Mouse (Mus musculus) cerebellum, adult 2 months (tissue): ENCODE results near the gene March11. TPM values are rescaled to one million over a fixed set of nuclear protein-coding genes. Genes with fewer than 3 reads are reported as not detected.

Experiments
- DNase-seq, 2 experiments: peaks; one replicate each; pipeline ENCODE4 v3.0.0; 2021
- H3K27ac ChIP-seq: fragments of 200-500 bp; 2 replicates; pipeline ENCODE4 v1.5.1; 2012; ENCODE audit warnings: low read length, control low read depth, inconsistent platforms; ENCODE audit not compliant: insufficient read depth
- H3K27me3 ChIP-seq: fragments of 200-500 bp; 2 replicates; pipeline ENCODE4 v1.6.1; 2012; ENCODE audit warnings: inconsistent platforms, mild to moderate bottlenecking, low read length, moderate library complexity; ENCODE audit not compliant: control insufficient read depth, insufficient read depth
- H3K4me1 ChIP-seq: fragments of 200-500 bp; 2 replicates; pipeline ENCODE4 v1.6.1; 2011; ENCODE audit warnings: low read length; ENCODE audit not compliant: control insufficient read depth, insufficient read depth
- H3K4me3 ChIP-seq: fragments of 200-500 bp; replicated peaks from 2 replicates; pipeline ENCODE3; 2011; ENCODE audit warnings: mild to moderate bottlenecking, low read depth, low read length, control low read depth; ENCODE audit not compliant: insufficient read depth
- CTCF ChIP-seq: fragments of 200-500 bp; IDR thresholded peaks from 2 replicates; pipeline ENCODE4 v1.5.1; 2011; ENCODE audit warnings: low read depth, mild to moderate bottlenecking, control low read depth, low read length, moderate library complexity, borderline replicate concordance; ENCODE audit not compliant: insufficient read depth
- POLR2A ChIP-seq: fragments of 200-500 bp; IDR thresholded peaks from 2 replicates; pipeline ENCODE4 v1.6.1; 2011; ENCODE audit warnings: low read length, control low read depth, borderline replicate concordance; ENCODE audit not compliant: insufficient read depth
- WGBS: fragments of 180-500 bp; shearing (Covaris S2); methylation state at CpG from one replicate; pipeline ENCODE4 v1.1.7; 2018; 5-methylcytosine and 5-hydroxymethylcytosine counted together
- polyA plus RNA-seq: library from polyadenylated mRNA; depleted of rRNA; stranded (reverse); fragments of >200 nt; gene quantifications from 2 replicates; pipeline ENCODE4 v1.2.3, GENCODE M21; 2012

March11 gene
- polyA plus RNA-seq, 1 experiment, result 17.2 TPM

GRCm38 (mm10) chr15:26425284-26425683, 116.4 kb downstream of the March11 start:
- Histone ChIP-seq H3K4me3 (no peak overlapping the region), H3K27ac (no peak overlapping the region), H3K27me3 (no peaks in the 10 kb centered on the region), H3K4me1 (no peaks in the 10 kb centered on the region)
- TF ChIP-seq CTCF (no peak), POLR2A (no peak)
- 90% methylated on average over 3 of the region's 3 CpGs for WGBS
- DNase-seq, result no peak

- H3K27ac ChIP-seq, result no peak overlapping the region
- H3K4me3 ChIP-seq, result no peak overlapping the region
- TF ChIP-seq POLR2A, result no peak
- TF ChIP-seq CTCF, result no peak
- no peak for DNase-seq
- no peaks in the 10 kb centered on the region for H3K27me3 ChIP-seq
- no peaks in the 10 kb centered on the region for H3K4me1 ChIP-seq
Measured at GRCm38 (mm10) chr15:26426231-26426630, 117.4 kb downstream of the March11 start.

- no peak for TF ChIP-seq POLR2A
- TF ChIP-seq CTCF, result no peak
- Histone ChIP-seq H3K4me1 (no peaks in the 10 kb centered on the region), H3K4me3 (no peak overlapping the region), H3K27ac (no peak overlapping the region), H3K27me3 (no peaks in the 10 kb centered on the region)
- 50% methylated on average over 2 of the region's 2 CpGs for WGBS
- no peak for DNase-seq
Measured at GRCm38 (mm10) chr15:26430565-26430964, 121.7 kb downstream of the March11 start.

- WGBS, result 57% methylated on average over 2 of the region's 2 CpGs
- no peaks in the 10 kb centered on the region for H3K4me1 ChIP-seq
- no peak for DNase-seq
- no peak overlapping the region for H3K27ac ChIP-seq
- H3K4me3 ChIP-seq, result no peak overlapping the region
- H3K27me3 ChIP-seq, result no peaks in the 10 kb centered on the region
- TF ChIP-seq CTCF (no peak), POLR2A (no peak)
Measured at GRCm38 (mm10) chr15:26432676-26433075, 123.8 kb downstream of the March11 start.

GRCm38 (mm10) chr15:26435725-26436124, 126.9 kb downstream of the March11 start:
- H3K27ac ChIP-seq, result no peak overlapping the region
- no peak for TF ChIP-seq CTCF
- TF ChIP-seq POLR2A, result no peak
- H3K4me3 ChIP-seq, result no peak overlapping the region
- no peaks in the 10 kb centered on the region for H3K4me1 ChIP-seq
- DNase-seq, result no peak
- H3K27me3 ChIP-seq, result no peaks in the 10 kb centered on the region
- WGBS, result 87% methylated on average over 7 of the region's 7 CpGs

- no peak for DNase-seq
- no peaks in the 10 kb centered on the region for H3K27me3 ChIP-seq
- no peak overlapping the region for H3K4me3 ChIP-seq
- TF ChIP-seq POLR2A, result no peak
- WGBS, result 69% methylated on average over 2 of the region's 2 CpGs
- H3K4me1 ChIP-seq, result no peaks in the 10 kb centered on the region
- no peak overlapping the region for H3K27ac ChIP-seq
Measured at GRCm38 (mm10) chr15:26437113-26437512, 128.3 kb downstream of the March11 start.
